Mouse (Mus musculus) neutrophil, adult 65 days (primary cell): Measurements from ENCODE around the gene Fto. TPM values are rescaled to one million over a fixed set of nuclear protein-coding genes. Genes with fewer than 3 reads are reported as not detected.

Experiments used
- total RNA-seq: library from RNA; stranded (reverse); gene quantifications from 2 replicates; pipeline ENCODE4 v1.2.4, GENCODE M21; 2023

Gene Fto
- total RNA-seq = 19.3 and 27.8 TPM in 2 replicates

DNA sequence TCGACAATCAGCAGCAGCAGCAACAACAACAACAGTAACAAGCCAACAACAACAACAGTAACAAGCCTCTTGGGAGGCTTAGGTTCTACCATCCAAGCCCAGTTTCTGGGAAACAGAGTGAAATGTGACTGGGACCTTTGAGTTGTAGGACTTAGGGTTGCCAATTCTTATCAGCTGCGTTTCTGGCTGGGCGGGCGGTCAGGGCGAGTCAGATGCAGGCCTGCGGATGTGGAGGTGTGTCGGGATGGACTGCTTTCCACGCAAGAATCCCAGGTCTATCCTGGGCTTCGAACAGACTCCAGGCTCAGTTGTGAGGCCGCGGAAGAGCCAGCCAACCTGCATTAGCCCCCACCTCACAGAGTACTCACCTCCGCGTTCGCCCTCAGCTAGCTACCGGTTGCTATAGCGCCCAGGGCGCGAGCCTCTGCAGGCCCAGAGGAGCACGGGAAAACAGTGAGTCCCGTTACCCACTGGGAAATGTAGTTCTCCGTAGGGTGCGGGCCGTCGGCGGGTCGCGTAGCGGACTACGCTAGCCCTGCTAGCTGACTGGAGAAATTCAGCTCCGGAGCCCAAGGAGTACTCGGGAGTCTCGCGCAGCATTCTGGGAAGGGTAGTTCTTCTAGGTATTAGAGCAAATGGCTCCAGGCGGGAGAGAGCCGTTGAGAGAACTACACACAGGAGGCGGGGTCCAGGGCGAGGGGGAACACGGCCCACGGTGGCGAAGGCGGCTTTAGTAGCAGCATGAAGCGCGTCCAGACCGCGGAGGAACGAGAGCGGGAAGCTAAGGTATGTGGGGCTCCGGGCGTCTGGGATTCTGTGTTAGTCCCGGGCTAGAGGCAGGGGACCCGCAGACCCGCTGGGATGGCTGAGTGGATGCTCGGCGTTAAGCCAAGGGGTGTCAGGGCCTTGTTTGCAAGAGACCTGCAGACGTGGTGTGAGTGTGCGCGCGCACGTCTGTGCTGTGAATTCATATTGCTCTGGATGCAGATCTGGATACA lies at the start of gene Fto, which contains the start of gene Rpgrip1l:
Gene Fto (plus strand): TSS at position 691 of the 998 bp plus-strand sequence.
Gene Rpgrip1l (minus strand): TSS at position 428 of the 998 bp plus-strand sequence.

Other genes with a start within 250 kb of the Fto start
- 48.5 and 62.8 TPM in 2 replicates for gene Rbl2, start 243.5 kb upstream of the Fto start, total RNA-seq
- 17.2 and 17.3 TPM in 2 replicates for gene Aktip, start 113.5 kb upstream of the Fto start, total RNA-seq
- 1.9 and 3.6 TPM in 2 replicates for gene Rpgrip1l, start 263 bp upstream of the Fto start, total RNA-seq